Mouse (Mus musculus): ENCODE results near the gene Dnaja3.

DNA sequence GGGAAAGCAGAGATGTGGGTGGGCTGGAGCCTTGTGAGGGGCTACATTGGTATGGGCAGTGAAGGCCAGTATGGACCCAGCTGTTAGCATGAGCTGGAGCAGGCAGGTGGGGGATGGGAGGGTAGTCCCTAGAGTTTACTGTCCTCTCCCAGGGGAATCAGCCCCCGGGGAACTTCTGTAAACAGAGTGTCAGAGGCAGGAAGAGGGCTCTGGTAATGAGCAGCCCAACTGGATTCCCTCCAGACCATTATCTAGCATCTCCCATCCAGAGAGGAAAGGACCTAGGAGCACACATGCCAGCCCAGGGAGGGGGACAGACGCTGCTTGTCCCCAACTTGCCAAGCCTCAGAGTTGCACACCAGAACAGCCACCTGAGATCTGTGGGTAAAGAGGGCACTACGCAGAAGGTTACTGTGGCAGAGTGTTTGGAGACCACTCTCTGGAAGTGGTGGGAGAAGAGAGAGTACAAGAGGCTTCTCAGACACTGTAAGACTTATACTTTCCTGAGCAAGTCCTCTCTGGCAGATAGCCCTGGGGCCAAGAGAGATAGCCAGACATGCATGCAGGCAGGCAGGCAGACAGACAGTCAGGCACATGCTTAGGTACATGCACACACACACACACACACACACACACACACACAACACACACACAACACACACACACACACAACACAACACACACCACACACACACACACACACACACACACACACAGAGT is 1.5 kb downstream of the Dnaja3 start:
- TF ChIP-seq MAX (IDR thresholded peaks at IDR 0.05; ENCODE audit: low read depth) (no peak), POLR2A (IDR thresholded peaks at IDR 0.05; ENCODE audit: insufficient read length, low read depth) (no peak), MYOD1 (IDR thresholded peaks at IDR 0.05; ENCODE audit: control insufficient read depth in 1 of 3, insufficient read length in 2 of 3, low read depth in 2 of 3) (peak in 1 of 3 experiments; percentile 44), USF1 (IDR thresholded peaks at IDR 0.05; ENCODE audit: low read depth) (no peak), REST (IDR thresholded peaks at IDR 0.05; ENCODE audit: insufficient read depth, insufficient read length) (no peak), POLR2AphosphoS2 (IDR thresholded peaks at IDR 0.05; ENCODE audit: insufficient read length, low read depth) (no peak), TCF12 (IDR thresholded peaks at IDR 0.05; ENCODE audit: insufficient read depth, poor library complexity, severe bottlenecking) (no peak), CEBPB (IDR thresholded peaks at IDR 0.05; ENCODE audit: insufficient read depth, poor library complexity, severe bottlenecking) (no peak), MYOG (IDR thresholded peaks at IDR 0.05; ENCODE audit: control insufficient read depth in 1 of 3, insufficient read depth in 1 of 3, insufficient read length in 2 of 3, low read depth in 2 of 3) (peak in 1 of 3 experiments; percentile 25), E2F4 (IDR thresholded peaks at IDR 0.05; ENCODE audit: insufficient read depth) (no peak)
